Mouse (Mus musculus) adrenal gland, postnatal 10 days (tissue): ENCODE measurements at regions not wholly inside any gene's neighbourhood (a gene's known extent, or its start where the extent isn't known, plus 50 kb on each side); places are given as distances from the start of the nearest gene placed in this dataset.
A peak's percentile ranks its signal among the peaks of the same experiment; 100 is the strongest.
"Not testable (repeated sequence)": the region's sequence is repeated elsewhere in the genome, so short reads cannot be mapped to it uniquely, and the experiment has no call there.

ENCODE experiments used
- DNase-seq: peaks from one replicate; pipeline ENCODE4 v3.0.0; 2021; ENCODE audit warnings: mixed read lengths

GRCm38 (mm10) chr2:166516261-166516660, 197.4 kb downstream of the Prex1 start:
- DNase-seq, result no peak

- DNase-seq, result no peak
Measured at GRCm38 (mm10) chr2:166514664-166515063, 199.0 kb downstream of the Prex1 start.

- no peak for DNase-seq
Measured at GRCm38 (mm10) chr2:166512488-166512887, 201.1 kb downstream of the Prex1 start.

- not testable (repeated sequence) for DNase-seq
Measured at GRCm38 (mm10) chr2:166511477-166511876, 202.2 kb downstream of the Prex1 start.

GRCm38 (mm10) chr2:166510776-166511175, 202.9 kb downstream of the Prex1 start:
- DNase-seq, result no peak

GRCm38 (mm10) chr2:166509591-166509990, 204.0 kb downstream of the Prex1 start:
- DNase-seq, result no peak

GRCm38 (mm10) chr2:166508656-166509420, 204.8 kb downstream of the Prex1 start:
- no peak for DNase-seq

- no peak for DNase-seq
Measured at GRCm38 (mm10) chr2:166505309-166505708, 208.3 kb downstream of the Prex1 start.

GRCm38 (mm10) chr2:166503666-166504065, 210.0 kb downstream of the Prex1 start:
- DNase-seq, result no peak

- peak; percentile 37 for DNase-seq
Measured at GRCm38 (mm10) chr2:166492895-166493294, 220.7 kb downstream of the Prex1 start.

- peak; percentile 37 for DNase-seq
Measured at GRCm38 (mm10) chr2:166492421-166492820, 221.2 kb downstream of the Prex1 start.

GRCm38 (mm10) chr2:166491861-166492260, 221.8 kb downstream of the Prex1 start:
- no peak for DNase-seq

- no peak for DNase-seq
Measured at GRCm38 (mm10) chr2:166489041-166489872, 224.4 kb downstream of the Prex1 start.

GRCm38 (mm10) chr2:166487688-166488087, 225.9 kb downstream of the Prex1 start:
- DNase-seq, result peak; percentile 68

- no peak for DNase-seq
Measured at GRCm38 (mm10) chr2:166485788-166486187, 227.8 kb downstream of the Prex1 start.

GRCm38 (mm10) chr2:166485361-166485760, 228.3 kb downstream of the Prex1 start:
- DNase-seq, result no peak

- DNase-seq, result no peak
Measured at GRCm38 (mm10) chr2:166483617-166484319, 229.9 kb downstream of the Prex1 start.

- DNase-seq, result peak; percentile 34
Measured at GRCm38 (mm10) chr2:166482720-166483616, 230.7 kb downstream of the Prex1 start.

GRCm38 (mm10) chr2:166481774-166482173, 231.9 kb downstream of the Prex1 start:
- DNase-seq, result no peak

- DNase-seq, result no peak
Measured at GRCm38 (mm10) chr2:166481362-166481761, 232.3 kb downstream of the Prex1 start.

- DNase-seq, result no peak
Measured at GRCm38 (mm10) chr2:166480883-166481282, 232.7 kb downstream of the Prex1 start.

GRCm38 (mm10) chr2:166476953-166477352, 236.7 kb downstream of the Prex1 start:
- DNase-seq, result no peak
